Mouse (Mus musculus) lung, embryonic 14.5 days (tissue): ENCODE measurements around the gene Gpr88. TPM values are rescaled to one million over a fixed set of nuclear protein-coding genes. Genes with fewer than 3 reads are reported as not detected.

ENCODE experiments used
- ATAC-seq: fragments of 200-750 bp; cut with Nextera tagmentation; 2 replicates; pipeline ENCODE4 v1.8.0; 2017; ENCODE audit warnings: mild to moderate bottlenecking, moderate TSS enrichment, moderate library complexity; ENCODE audit not compliant: insufficient read depth
- DNase-seq: peaks from one replicate; pipeline ENCODE4 v3.0.0-alpha.2; 2015
- H3K27ac ChIP-seq: fragments of 300-500 bp; sonication (generic); 2 replicates; pipeline ENCODE4 v1.5.1; 2014; ENCODE audit warnings: low read depth, mild to moderate bottlenecking, moderate library complexity
- H3K27me3 ChIP-seq: fragments of 300-500 bp; sonication (generic); 2 replicates; pipeline ENCODE4 v1.6.1; 2014; ENCODE audit warnings: low read length, control low read depth; ENCODE audit not compliant: insufficient read depth
- H3K36me3 ChIP-seq: fragments of 300-500 bp; sonication (generic); 2 replicates; pipeline ENCODE4 v1.6.1; 2014; ENCODE audit warnings: control low read depth; ENCODE audit not compliant: insufficient read depth
- H3K4me1 ChIP-seq: fragments of 300-500 bp; sonication (generic); 2 replicates; pipeline ENCODE4 v1.6.1; 2014; ENCODE audit warnings: antibody characterized with exemption, control low read depth; ENCODE audit not compliant: insufficient read depth
- H3K4me2 ChIP-seq: fragments of 300-500 bp; sonication (generic); 2 replicates; pipeline ENCODE4 v1.6.1; 2014; ENCODE audit warnings: mild to moderate bottlenecking
- H3K4me3 ChIP-seq: fragments of 300-500 bp; sonication (generic); 2 replicates; pipeline ENCODE4 v1.5.1; 2014; ENCODE audit warnings: low read depth, low read length
- H3K9ac ChIP-seq: fragments of 300-500 bp; sonication (generic); 2 replicates; pipeline ENCODE4 v1.6.1; 2014
- H3K9me3 ChIP-seq: fragments of 300-500 bp; sonication (generic); 2 replicates; pipeline ENCODE4 v1.6.1; 2016; ENCODE audit warnings: low read depth, low read length, control low read depth
- CTCF ChIP-seq: IDR thresholded peaks from 2 replicates; pipeline ENCODE4 v1.5.1; 2016; ENCODE audit warnings: antibody characterized with exemption, low read depth
- WGBS: fragments of 180-500 bp; shearing (Covaris S2); extraction: QIAGEN DNeasy Blood & Tissue Kit; methylation state at CpG from one replicate; pipeline ENCODE4 v1.1.7; 2014; 5-methylcytosine and 5-hydroxymethylcytosine counted together
- polyA plus RNA-seq: library from polyadenylated mRNA; unstranded; fragments of >200 nt; fragmentation: Nextera tagmentation; extraction: Ambion mirVana; gene quantifications from 2 replicates; pipeline ENCODE4 v1.2.1, GENCODE M21; 2014

Gene Gpr88
- 1.3 and 1.7 TPM in 2 replicates for polyA plus RNA-seq

- H3K27ac ChIP-seq = no peak within 1 kb of the TSS
- H3K4me1 ChIP-seq = peaks cover 8% of the 10 kb centered on the region; the same call in 1 of the 2 replicates
- H3K36me3 ChIP-seq = no peaks in the 10 kb centered on the region
- H3K27me3 ChIP-seq = peaks cover 55% of the 10 kb centered on the region
- H3K4me2 ChIP-seq = peak within 1 kb of the TSS; percentile 95
- H3K4me3 ChIP-seq = peak within 1 kb of the TSS; percentile 52
- ATAC-seq (peak; percentile 84), DNase-seq (peak; percentile 88)
- WGBS = 4% methylated on average over 9 of the region's 9 CpGs
- H3K9me3 ChIP-seq = no peaks in the 10 kb centered on the region
- no peak for TF ChIP-seq CTCF
- H3K9ac ChIP-seq = no peak within 1 kb of the TSS
These were observed at the start of gene Gpr88 for GRCm38 (mm10) chr3:116253077-116253531. Gpr88 (minus strand) TSS chr3:116253503.

DNA sequence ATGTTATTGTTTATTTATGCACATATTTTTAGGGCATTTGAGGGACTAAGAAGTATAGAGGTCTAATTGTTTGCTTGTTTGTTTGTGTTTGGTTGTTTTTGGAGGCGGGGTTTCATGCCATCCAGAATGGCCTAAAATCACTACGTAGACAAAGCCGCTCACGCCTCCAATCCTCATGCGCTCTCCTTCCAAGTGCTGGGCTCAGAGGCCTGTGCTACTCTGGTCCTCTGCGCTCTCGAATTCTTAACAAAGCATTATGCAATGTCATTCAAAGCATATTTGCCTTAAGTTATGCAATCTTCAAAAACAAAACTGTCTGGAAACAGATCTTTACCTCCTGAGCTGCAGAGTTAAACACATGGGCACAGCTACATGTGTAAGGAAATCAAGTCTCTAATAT is 49.3 kb upstream of the Gpr88 start:
- no peak overlapping the region for H3K4me3 ChIP-seq
- H3K4me1 ChIP-seq = no peaks in the 10 kb centered on the region
- H3K9me3 ChIP-seq = no peaks in the 10 kb centered on the region
- WGBS = 92% methylated on average over 7 of the region's 7 CpGs
- DNase-seq (no peak), ATAC-seq (no peak)
- no peak overlapping the region for H3K27ac ChIP-seq
- 0 out of 2 replicates have a peak, but pooled peaks cover 11% of the 10 kb centered on the region for H3K36me3 ChIP-seq
- no peaks in the 10 kb centered on the region for H3K27me3 ChIP-seq
- no peak overlapping the region for H3K4me2 ChIP-seq
- no peak for TF ChIP-seq CTCF
- no peak overlapping the region for H3K9ac ChIP-seq

DNA sequence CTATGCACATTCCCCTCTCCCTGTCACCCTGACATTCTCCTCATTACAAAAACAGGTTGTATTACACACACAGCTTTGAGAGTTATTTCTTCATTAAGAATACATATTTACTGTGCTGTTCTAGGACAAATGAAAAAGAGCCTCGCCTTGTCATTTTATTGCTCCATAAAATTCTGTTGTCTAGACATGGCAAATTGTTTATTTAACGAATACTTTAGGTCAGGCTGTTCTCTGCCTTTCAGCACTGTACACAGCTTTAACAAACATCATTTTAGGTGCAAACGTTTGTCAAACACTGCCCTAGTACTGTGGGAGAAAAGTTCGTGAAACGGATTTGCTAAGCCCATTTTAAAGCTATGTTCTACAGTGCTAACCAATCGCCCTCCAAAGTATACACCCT is 48.5 kb upstream of the Gpr88 start:
- Histone ChIP-seq H3K4me3 (no peak overlapping the region), H3K9ac (no peak overlapping the region), H3K27ac (no peak overlapping the region), H3K4me1 (no peaks in the 10 kb centered on the region), H3K9me3 (no peaks in the 10 kb centered on the region), H3K36me3 (0 out of 2 replicates have a peak, but pooled peaks cover 10% of the 10 kb centered on the region), H3K27me3 (no peaks in the 10 kb centered on the region), H3K4me2 (no peak overlapping the region)
- ATAC-seq = peak; percentile 39; the same call in 1 of the 2 replicates
- no peak for TF ChIP-seq CTCF
- DNase-seq = peak; percentile 40
- 61% methylated on average over 6 of the region's 6 CpGs for WGBS

DNA sequence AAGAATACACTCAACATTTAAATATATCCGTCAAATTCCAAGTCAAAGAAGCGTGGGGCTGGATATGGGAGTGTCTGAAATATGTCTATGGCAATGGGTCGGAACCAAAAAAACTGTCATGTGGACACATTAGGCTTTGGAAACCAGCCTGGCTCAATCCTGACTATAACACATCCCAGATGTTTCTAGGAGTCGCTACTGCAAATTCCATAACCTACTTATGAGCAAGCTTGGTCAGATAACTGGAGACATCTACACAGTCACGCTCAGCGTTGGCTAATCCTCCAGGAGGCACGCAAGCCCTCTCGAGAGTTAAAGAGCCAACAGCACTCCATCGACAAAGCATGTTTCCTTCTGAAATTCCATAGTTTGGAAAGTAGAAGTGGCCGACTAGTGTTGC is 45.4 kb upstream of the Gpr88 start:
- H3K27ac ChIP-seq = no peak overlapping the region
- H3K9me3 ChIP-seq = no peaks in the 10 kb centered on the region
- no peak overlapping the region for H3K4me3 ChIP-seq
- DNase-seq (peak; percentile 76), ATAC-seq (peak; percentile 65)
- H3K9ac ChIP-seq = no peak overlapping the region
- H3K36me3 ChIP-seq = peaks cover 16% of the 10 kb centered on the region
- no peak overlapping the region for H3K4me2 ChIP-seq
- H3K27me3 ChIP-seq = no peaks in the 10 kb centered on the region
- 57% methylated on average over 10 of the region's 10 CpGs for WGBS
- no peaks in the 10 kb centered on the region for H3K4me1 ChIP-seq
- TF ChIP-seq CTCF = no peak

- peaks cover 22% of the 10 kb centered on the region for H3K36me3 ChIP-seq
- 82% methylated on average over 8 of the region's 8 CpGs for WGBS
- no peak for ATAC-seq
- no peaks in the 10 kb centered on the region for H3K4me1 ChIP-seq
- no peak for DNase-seq
- no peaks in the 10 kb centered on the region for H3K9me3 ChIP-seq
- peak overlapping the region; percentile 27; the same call in 1 of the 2 replicates for H3K27ac ChIP-seq
- H3K27me3 ChIP-seq = no peaks in the 10 kb centered on the region
- H3K9ac ChIP-seq = no peak overlapping the region
- H3K4me2 ChIP-seq = no peak overlapping the region
- no peak for TF ChIP-seq CTCF
- no peak overlapping the region for H3K4me3 ChIP-seq
These were observed 44.7 kb upstream of the Gpr88 start for GRCm38 (mm10) chr3:116298003-116298402.

DNA sequence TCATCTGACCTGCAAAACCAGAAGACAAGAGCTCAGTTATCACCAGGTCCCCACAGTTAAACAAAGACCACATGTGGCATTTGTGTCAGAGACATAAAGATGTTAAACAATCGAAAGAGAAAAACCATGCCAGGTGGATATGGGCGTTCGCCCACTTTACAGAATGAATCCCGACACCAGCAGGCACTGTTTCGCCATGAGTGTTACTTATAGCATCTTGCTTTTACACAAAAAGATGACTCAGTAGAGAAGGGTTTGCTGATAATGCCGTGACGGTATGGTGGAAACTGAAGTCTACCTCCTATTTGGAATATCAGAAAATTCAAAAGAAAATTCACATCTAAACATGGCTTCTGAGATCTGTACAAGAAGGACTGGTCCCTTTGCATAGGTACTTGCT is 43.9 kb upstream of the Gpr88 start:
- no peak for ATAC-seq
- no peak overlapping the region for H3K4me3 ChIP-seq
- no peak for DNase-seq
- no peak overlapping the region for H3K4me2 ChIP-seq
- no peaks in the 10 kb centered on the region for H3K27me3 ChIP-seq
- H3K9me3 ChIP-seq = no peaks in the 10 kb centered on the region
- no peak overlapping the region for H3K27ac ChIP-seq
- peaks cover 23% of the 10 kb centered on the region for H3K36me3 ChIP-seq
- 93% methylated on average over 7 of the region's 7 CpGs for WGBS
- no peak overlapping the region for H3K9ac ChIP-seq
- H3K4me1 ChIP-seq = no peaks in the 10 kb centered on the region
- TF ChIP-seq CTCF = no peak

- H3K36me3 ChIP-seq = peaks cover 23% of the 10 kb centered on the region
- H3K4me1 ChIP-seq = no peaks in the 10 kb centered on the region
- WGBS = 72% methylated on average over 9 of the region's 9 CpGs
- H3K27me3 ChIP-seq = no peaks in the 10 kb centered on the region
- no peak overlapping the region for H3K4me3 ChIP-seq
- H3K9ac ChIP-seq = no peak overlapping the region
- H3K27ac ChIP-seq = no peak overlapping the region
- no peak for ATAC-seq
- no peak for TF ChIP-seq CTCF
- no peak for DNase-seq
- no peaks in the 10 kb centered on the region for H3K9me3 ChIP-seq
- no peak overlapping the region for H3K4me2 ChIP-seq
These were observed 36.9 kb upstream of the Gpr88 start for GRCm38 (mm10) chr3:116290041-116290815.
